Mouse (Mus musculus) stomach, embryonic 14.5 days (tissue): Measurements from ENCODE around the gene Rfx3. TPM values are rescaled to one million over a fixed set of nuclear protein-coding genes. Genes with fewer than 3 reads are reported as not detected.

Experiments
- ATAC-seq: fragments of 200-750 bp; cut with Nextera tagmentation; 2 replicates; pipeline ENCODE4 v1.8.0; 2017; ENCODE audit warnings: low read depth, moderate TSS enrichment; ENCODE audit not compliant: insufficient number of reproducible peaks, insufficient read depth, low FRiP score
- H3K27ac ChIP-seq: fragments of 300-500 bp; sonication (generic); 2 replicates; pipeline ENCODE4 v1.5.1; 2014; ENCODE audit warnings: mild to moderate bottlenecking, low read length, moderate library complexity, mixed read lengths
- H3K27me3 ChIP-seq: fragments of 300-500 bp; sonication (generic); 2 replicates; pipeline ENCODE4 v1.6.1; 2014; ENCODE audit warnings: low read length, control low read depth, mixed read lengths; ENCODE audit not compliant: control insufficient read depth, insufficient read depth
- H3K36me3 ChIP-seq: fragments of 300-500 bp; sonication (generic); 2 replicates; pipeline ENCODE4 v1.6.1; 2014; ENCODE audit warnings: mild to moderate bottlenecking, control low read depth, low read length, moderate library complexity, mixed read lengths; ENCODE audit not compliant: control insufficient read depth, insufficient read depth
- H3K4me1 ChIP-seq: fragments of 300-500 bp; sonication (generic); 2 replicates; pipeline ENCODE4 v1.6.1; 2014; ENCODE audit warnings: low read length, control low read depth, mixed read lengths; ENCODE audit not compliant: control insufficient read depth, insufficient read depth
- H3K4me2 ChIP-seq: fragments of 300-500 bp; sonication (generic); replicated peaks from 2 replicates; pipeline ENCODE4 v1.6.1; 2014; ENCODE audit warnings: low read depth, low read length, control low read depth
- H3K4me3 ChIP-seq: fragments of 300-500 bp; sonication (generic); 2 replicates; pipeline ENCODE4 v1.5.1; 2014; ENCODE audit warnings: low read depth, low read length, control low read depth
- H3K9ac ChIP-seq: fragments of 300-500 bp; sonication (generic); replicated peaks from 2 replicates; pipeline ENCODE4 v1.6.1; 2014; ENCODE audit warnings: low read depth, mild to moderate bottlenecking, control low read depth, low read length, moderate library complexity, mixed read lengths
- H3K9me3 ChIP-seq: fragments of 300-500 bp; sonication (generic); 2 replicates; pipeline ENCODE4 v1.6.1; 2016; ENCODE audit warnings: low read depth, low read length, control low read depth; ENCODE audit not compliant: control insufficient read depth
- WGBS: fragments of 180-500 bp; shearing (Covaris S2); extraction: QIAGEN DNeasy Blood & Tissue Kit; methylation state at CpG from one replicate; pipeline ENCODE4 v1.1.7; 2014; 5-methylcytosine and 5-hydroxymethylcytosine counted together
- polyA plus RNA-seq: library from polyadenylated mRNA; unstranded; fragments of >200 nt; fragmentation: Nextera tagmentation; extraction: Ambion mirVana; gene quantifications from 2 replicates; pipeline ENCODE4 v1.2.1, GENCODE M21; 2014

Rfx3 gene
- polyA plus RNA-seq, 1 experiment from 2014 or later, result 15.6 TPM

DNA sequence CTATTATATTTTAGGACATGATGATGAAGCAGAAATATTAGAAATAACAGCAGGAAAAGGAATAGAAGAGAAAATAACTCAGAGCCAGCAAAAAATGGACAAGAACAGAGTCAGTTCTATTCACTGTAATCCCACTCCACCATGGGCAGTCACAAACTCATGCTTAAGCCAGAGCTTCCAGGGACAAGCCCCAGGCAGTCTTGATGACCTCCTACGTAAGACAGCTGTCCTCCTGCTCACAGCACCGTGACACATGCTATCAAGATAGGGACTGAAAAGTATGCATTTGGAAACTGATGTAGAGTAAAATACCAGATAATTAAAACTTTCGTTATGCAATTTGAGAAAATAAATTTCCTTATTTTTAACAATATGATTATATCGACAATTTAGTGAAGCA lies 172.9 kb downstream of the Rfx3 start:
- H3K27ac ChIP-seq, result no peak overlapping the region
- no peaks in the 10 kb centered on the region for H3K36me3 ChIP-seq
- H3K4me3 ChIP-seq, result no peak overlapping the region
- no peaks in the 10 kb centered on the region for H3K9me3 ChIP-seq
- no peak overlapping the region for H3K9ac ChIP-seq
- H3K27me3 ChIP-seq, result no peaks in the 10 kb centered on the region
- H3K4me2 ChIP-seq, result no peak overlapping the region
- H3K4me1 ChIP-seq, result no peaks in the 10 kb centered on the region
- 77% methylated on average over 4 of the region's 4 CpGs for WGBS
- ATAC-seq, result no peak

GRCm38 (mm10) chr19:27832448-27832847 lies 178.5 kb downstream of the Rfx3 start:
- Histone ChIP-seq H3K4me3 (no peak overlapping the region), H3K9ac (no peak overlapping the region), H3K36me3 (no peaks in the 10 kb centered on the region), H3K27ac (no peak overlapping the region), H3K27me3 (no peaks in the 10 kb centered on the region), H3K4me2 (no peak overlapping the region), H3K9me3 (no peaks in the 10 kb centered on the region), H3K4me1 (no peaks in the 10 kb centered on the region)
- no peak for ATAC-seq
- 86% methylated on average over 1 of the region's 1 CpGs for WGBS

DNA sequence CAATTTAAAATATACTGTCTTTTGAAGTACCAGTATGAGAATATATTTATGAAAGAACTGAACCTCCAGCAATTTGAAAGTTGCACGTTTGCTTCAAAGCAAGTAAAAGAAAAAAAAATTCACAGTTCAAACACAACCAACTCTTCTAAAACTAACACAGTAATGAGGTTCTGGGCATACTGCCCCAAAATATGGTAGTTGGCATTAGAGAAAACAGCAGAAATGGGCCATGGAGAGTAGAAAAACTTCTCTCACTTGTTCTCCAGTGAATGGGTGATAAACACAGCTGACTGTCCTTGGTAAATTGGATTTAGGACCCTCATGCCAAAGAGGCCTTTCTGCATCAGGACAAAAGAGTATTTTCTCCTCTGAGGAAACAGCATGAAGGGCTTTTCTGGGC lies 182.7 kb downstream of the Rfx3 start:
- Histone ChIP-seq H3K27me3 (no peaks in the 10 kb centered on the region), H3K27ac (no peak overlapping the region), H3K4me1 (no peaks in the 10 kb centered on the region), H3K4me3 (no peak overlapping the region), H3K36me3 (peaks cover 4% of the 10 kb centered on the region; the same call in 1 of the 2 replicates), H3K9ac (no peak overlapping the region), H3K9me3 (no peaks in the 10 kb centered on the region), H3K4me2 (no peak overlapping the region)
- WGBS, result 76% methylated on average over 1 of the region's 1 CpGs
- ATAC-seq, result no peak

DNA sequence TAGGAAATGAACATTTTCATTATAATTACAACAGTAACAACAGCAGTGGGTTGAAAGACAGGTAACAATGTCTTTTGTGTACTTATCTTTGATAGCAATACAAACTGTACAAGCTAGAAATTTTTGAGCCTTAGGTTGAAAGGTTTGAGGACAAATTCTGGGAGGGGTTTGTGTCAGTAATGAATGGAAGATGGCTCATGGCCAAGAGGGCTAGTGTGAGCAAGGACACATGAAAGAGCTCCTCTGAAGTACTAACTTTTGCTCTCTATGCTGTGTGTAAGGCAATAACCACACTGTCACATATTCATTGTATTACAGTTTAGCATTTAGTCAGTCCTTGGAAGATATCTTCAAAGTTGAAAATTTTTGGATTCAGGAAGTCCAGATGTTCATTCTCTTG lies 193.3 kb downstream of the Rfx3 start:
- H3K4me1 ChIP-seq, result no peaks in the 10 kb centered on the region
- H3K4me3 ChIP-seq, result no peak overlapping the region
- no peak overlapping the region for H3K27ac ChIP-seq
- H3K27me3 ChIP-seq, result no peaks in the 10 kb centered on the region
- no peaks in the 10 kb centered on the region; the same call in 1 of the 2 replicates for H3K36me3 ChIP-seq
- H3K4me2 ChIP-seq, result no peak overlapping the region
- ATAC-seq, result no peak
- H3K9ac ChIP-seq, result no peak overlapping the region
- no peaks in the 10 kb centered on the region for H3K9me3 ChIP-seq

- peaks cover 3% of the 10 kb centered on the region; the same call in 1 of the 2 replicates for H3K36me3 ChIP-seq
- H3K9me3 ChIP-seq, result no peaks in the 10 kb centered on the region
- H3K4me3 ChIP-seq, result no peak overlapping the region
- no peaks in the 10 kb centered on the region for H3K27me3 ChIP-seq
- H3K4me1 ChIP-seq, result no peaks in the 10 kb centered on the region
- H3K4me2 ChIP-seq, result no peak overlapping the region
- no peak for ATAC-seq
- H3K9ac ChIP-seq, result no peak overlapping the region
- WGBS, result 68% methylated on average over 4 of the region's 4 CpGs
- H3K27ac ChIP-seq, result no peak overlapping the region
These were observed 230.9 kb downstream of the Rfx3 start for GRCm38 (mm10) chr19:27780030-27780429.

- no peaks in the 10 kb centered on the region for H3K4me1 ChIP-seq
- H3K9me3 ChIP-seq, result no peaks in the 10 kb centered on the region
- H3K27me3 ChIP-seq, result no peaks in the 10 kb centered on the region
- H3K36me3 ChIP-seq, result peaks cover 16% of the 10 kb centered on the region; the same call in 1 of the 2 replicates
- no peak overlapping the region for H3K9ac ChIP-seq
- H3K4me2 ChIP-seq, result no peak overlapping the region
- no peak overlapping the region for H3K4me3 ChIP-seq
- no peak overlapping the region for H3K27ac ChIP-seq
- no peak for ATAC-seq
- 83% methylated on average over 8 of the region's 8 CpGs for WGBS
These were observed 240.2 kb downstream of the Rfx3 start for GRCm38 (mm10) chr19:27770716-27771265.

DNA sequence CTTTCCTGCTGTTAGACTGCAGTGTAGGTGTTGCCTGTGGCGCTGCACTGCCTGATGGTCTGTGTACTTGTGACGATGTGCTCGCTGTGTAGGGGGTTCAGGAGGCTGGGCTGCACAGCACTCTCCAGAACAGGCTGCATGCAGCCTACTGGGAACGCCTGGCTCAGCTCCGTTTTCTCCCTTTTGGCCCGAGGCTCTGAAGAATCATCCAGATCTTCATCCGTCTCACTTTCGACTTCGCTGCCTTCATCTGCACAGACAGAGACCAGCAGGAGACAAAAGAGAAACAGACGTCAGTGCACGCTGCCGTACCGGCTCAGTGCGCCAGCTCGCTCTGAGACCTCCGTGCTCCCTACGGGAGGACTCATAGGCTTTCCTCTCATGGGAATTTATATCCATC lies 242.5 kb downstream of the Rfx3 start:
- Histone ChIP-seq H3K4me3 (no peak overlapping the region), H3K27me3 (no peaks in the 10 kb centered on the region), H3K27ac (no peak overlapping the region), H3K4me2 (no peak overlapping the region), H3K9ac (no peak overlapping the region), H3K4me1 (no peaks in the 10 kb centered on the region), H3K9me3 (no peaks in the 10 kb centered on the region), H3K36me3 (peaks cover 16% of the 10 kb centered on the region; the same call in 1 of the 2 replicates)
- WGBS, result 84% methylated on average over 17 of the region's 17 CpGs
- ATAC-seq, result no peak

- no peak overlapping the region for H3K9ac ChIP-seq
- ATAC-seq, result no peak
- no peak overlapping the region for H3K4me3 ChIP-seq
- no peaks in the 10 kb centered on the region for H3K9me3 ChIP-seq
- 92% methylated on average over 9 of the region's 9 CpGs for WGBS
- H3K4me1 ChIP-seq, result no peaks in the 10 kb centered on the region
- H3K36me3 ChIP-seq, result no peaks in the 10 kb centered on the region
- H3K27ac ChIP-seq, result no peak overlapping the region
- H3K27me3 ChIP-seq, result no peaks in the 10 kb centered on the region
- no peak overlapping the region for H3K4me2 ChIP-seq
These were observed 250.7 kb downstream of the Rfx3 start for GRCm38 (mm10) chr19:27760309-27760708.

DNA sequence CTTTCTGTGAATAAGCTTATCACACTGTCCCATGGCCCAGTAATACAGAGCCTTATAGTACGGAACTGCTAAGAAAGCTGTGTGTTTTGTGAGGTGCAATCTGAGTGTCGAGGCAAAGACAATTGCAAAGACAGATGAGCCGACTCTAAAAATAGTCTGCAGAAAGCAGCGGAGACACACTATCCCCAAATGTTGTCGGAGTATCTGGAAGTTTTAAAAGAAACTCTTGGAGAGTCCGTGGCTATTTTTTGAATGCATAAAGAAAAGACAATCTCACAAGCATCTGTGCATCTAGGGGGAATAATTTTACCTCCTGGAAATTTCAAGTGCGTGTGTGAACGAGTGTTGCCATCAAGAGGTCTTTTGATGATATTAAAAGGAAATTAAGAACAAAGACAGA lies 251.6 kb downstream of the Rfx3 start:
- Histone ChIP-seq H3K9ac (no peak overlapping the region), H3K27ac (no peak overlapping the region), H3K36me3 (no peaks in the 10 kb centered on the region), H3K9me3 (no peaks in the 10 kb centered on the region), H3K4me2 (no peak overlapping the region), H3K27me3 (no peaks in the 10 kb centered on the region), H3K4me3 (no peak overlapping the region), H3K4me1 (no peaks in the 10 kb centered on the region)
- ATAC-seq, result no peak
- WGBS, result 76% methylated on average over 8 of the region's 8 CpGs
